Mouse (Mus musculus) liver, adult 2 months (tissue): ENCODE results near the gene Hoxa4.

ENCODE experiments used
- CTCF ChIP-seq: fragments of 200-500 bp; IDR thresholded peaks from 2 replicates; pipeline ENCODE4 v1.5.1; 2011; ENCODE audit warnings: low read depth, low read length, control low read depth
- POLR2A ChIP-seq: fragments of 200-500 bp; IDR thresholded peaks from 2 replicates; pipeline ENCODE4 v1.6.1; 2011; ENCODE audit warnings: low read length, control low read depth; ENCODE audit not compliant: insufficient read depth; ENCODE audit errors: extremely low read depth

DNA sequence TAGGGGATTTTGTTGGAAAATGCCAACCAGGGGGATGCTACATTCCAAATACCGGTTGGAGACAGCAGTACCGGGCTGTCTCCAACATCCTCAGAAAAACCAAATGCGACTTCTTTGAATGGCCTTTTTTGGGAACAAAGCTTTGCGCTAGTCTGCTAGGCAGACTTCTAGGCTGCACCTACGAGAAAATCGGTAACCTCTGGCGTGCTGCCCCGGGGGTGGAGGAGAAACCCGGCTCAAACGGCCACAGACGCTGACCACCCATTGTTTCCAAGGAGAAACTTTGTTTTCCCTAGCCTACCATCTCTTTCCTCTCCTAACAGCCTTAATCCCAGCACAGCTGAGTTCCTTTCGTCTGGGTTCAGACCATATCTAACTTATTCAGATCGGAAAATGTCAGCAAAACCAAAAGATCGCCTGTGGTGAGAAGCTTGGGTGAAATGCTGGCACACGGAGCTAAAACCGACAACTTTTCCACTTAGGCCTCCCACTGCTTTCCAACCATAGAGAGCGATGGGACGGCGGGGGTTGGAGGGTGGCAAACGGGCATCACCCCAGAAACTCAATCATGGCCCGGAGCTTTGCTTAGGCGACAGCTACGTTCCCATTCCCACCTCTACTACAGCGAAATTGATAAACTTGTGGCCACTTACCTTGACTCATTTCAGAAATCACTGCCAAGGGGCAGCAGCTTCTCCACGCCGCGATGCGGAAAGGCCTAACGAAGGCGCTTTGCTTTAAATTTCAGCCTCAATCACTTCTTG lies 48.3 kb upstream of the Hoxa4 start:
- TF ChIP-seq POLR2A (no peak), CTCF (no peak)
